Mouse (Mus musculus): ENCODE results near the gene Bpifb9a.
"Not testable (repeated sequence)": the region's sequence is repeated elsewhere in the genome, so short reads cannot be mapped to it uniquely, and the experiment has no call there.

GRCm38 (mm10) chr2:154313771-154314170 is 56.1 kb downstream of the Bpifb9a start:
- TF ChIP-seq CTCF (IDR thresholded peaks at IDR 0.05; ENCODE audit: low read depth, low read length); POLR2A (IDR thresholded peaks at IDR 0.05; ENCODE audit: borderline replicate concordance, low read depth, low read length): not testable (repeated sequence)
